Mouse (Mus musculus) layer of hippocampus, adult 9-11 months (tissue): ENCODE measurements at regions not wholly inside any gene's neighbourhood (a gene's known extent, or its start where the extent isn't known, plus 50 kb on each side); places are given as distances from the start of the nearest gene placed in this dataset.
A peak's percentile ranks its signal among the peaks of the same experiment; 100 is the strongest.

Experiments
- DNase-seq: peaks from one replicate; pipeline ENCODE4 v3.0.0; 2022

DNA sequence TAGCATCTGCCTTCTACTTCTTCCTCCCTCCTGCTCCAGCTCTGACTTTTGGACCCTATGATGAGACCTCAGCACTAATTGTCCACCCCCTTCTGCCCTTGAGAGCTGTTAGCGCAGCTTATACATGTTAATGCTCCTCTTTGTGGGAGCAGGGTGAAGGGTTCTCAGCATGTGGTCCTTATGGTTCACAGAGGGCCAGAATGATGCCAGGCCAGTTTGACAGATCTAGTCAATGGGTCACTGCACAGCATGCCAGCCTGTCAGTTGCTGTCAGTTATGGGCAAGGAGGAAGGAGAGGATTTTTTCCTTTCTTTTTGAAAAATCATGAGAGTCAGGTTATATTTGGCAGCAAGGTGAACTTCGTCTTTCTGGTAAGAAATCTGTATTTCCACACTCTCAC is 68.4 kb downstream of the 4931417E11Rik start:
- no peak for DNase-seq

DNA sequence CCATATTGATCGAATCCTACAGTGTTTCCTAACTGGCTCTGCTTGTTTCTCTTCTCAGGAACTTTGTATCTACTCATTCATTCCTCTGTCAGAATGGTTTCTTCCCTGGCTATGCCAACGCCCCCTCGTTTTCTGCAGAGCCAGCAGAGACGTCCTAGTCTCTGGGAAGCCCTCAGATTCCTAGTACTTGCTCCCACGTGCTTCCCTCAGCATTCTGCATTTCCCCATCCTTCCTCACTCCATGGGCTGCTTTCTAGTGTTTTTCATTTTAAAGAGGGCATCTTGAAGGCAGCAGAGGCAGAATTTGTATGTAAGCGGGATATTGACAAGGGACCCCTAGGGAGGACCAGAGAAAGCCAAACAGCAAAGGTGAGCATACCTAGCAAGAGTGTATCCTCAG is 80.2 kb downstream of the 4931417E11Rik start:
- DNase-seq = no peak

- no peak for DNase-seq
Observed at GRCm38 (mm10) chr6:73386261-73386660, 83.2 kb downstream of the 4931417E11Rik start.

- no peak for DNase-seq
Observed at GRCm38 (mm10) chr6:73379825-73380224, 89.6 kb downstream of the 4931417E11Rik start.

DNA sequence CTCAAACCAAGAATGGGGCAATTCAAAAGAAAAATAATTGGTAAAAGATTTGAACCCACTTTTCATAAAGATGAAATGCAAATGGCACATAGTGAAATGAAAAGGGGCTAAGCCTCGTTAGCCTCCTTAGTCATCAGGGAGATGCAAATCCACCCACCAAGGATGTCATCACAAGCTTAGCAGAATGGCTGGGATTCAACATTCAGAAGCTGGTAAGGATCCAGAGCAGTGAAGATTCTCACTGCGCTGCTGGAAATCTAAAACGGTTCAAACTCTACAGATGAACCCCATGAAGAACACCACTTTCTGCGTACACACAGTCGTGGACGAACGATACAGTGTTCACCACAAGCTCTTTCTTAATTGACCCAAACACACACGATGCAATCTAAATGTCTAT is 91.6 kb downstream of the 4931417E11Rik start:
- DNase-seq = no peak

DNA sequence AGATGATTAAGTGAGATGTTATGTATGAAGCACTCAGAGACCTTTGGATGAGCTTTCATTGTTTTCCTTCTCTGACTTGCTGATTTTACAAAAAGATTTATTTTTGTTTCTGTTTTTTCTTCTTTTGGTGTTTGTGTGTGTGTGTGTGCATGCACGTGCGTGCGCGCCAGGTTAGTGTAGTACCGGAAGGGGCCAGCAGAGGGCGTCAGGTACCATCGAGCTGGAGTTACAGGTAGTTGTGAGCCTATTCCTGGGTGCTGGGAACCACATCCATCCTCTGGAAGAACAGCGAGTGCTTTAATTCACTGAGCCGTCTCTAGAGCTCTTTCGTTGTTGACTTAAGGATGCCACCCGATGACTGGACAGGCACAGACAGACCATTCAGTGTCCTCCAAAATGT is 93.2 kb downstream of the 4931417E11Rik start:
- DNase-seq = no peak

DNA sequence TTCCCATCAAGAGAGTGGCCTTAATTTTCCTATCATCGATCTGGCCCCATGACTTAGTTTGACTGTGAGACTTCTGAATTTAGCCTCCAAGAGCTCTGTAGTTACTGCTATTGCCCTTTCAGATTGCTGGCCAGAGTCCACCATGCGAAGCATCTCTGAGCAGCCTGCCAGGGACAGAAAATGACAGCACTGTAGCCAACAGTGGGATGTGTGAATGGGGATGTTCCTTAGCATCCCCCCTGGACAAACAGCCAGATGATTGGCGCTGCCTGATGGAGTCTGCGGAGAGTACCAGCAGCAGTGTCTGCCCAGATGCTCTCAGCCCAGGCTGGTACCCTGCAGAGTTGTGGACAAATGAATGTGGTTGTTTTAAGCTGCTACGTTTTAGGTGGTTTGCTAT is 96.6 kb downstream of the 4931417E11Rik start:
- DNase-seq = no peak

DNA sequence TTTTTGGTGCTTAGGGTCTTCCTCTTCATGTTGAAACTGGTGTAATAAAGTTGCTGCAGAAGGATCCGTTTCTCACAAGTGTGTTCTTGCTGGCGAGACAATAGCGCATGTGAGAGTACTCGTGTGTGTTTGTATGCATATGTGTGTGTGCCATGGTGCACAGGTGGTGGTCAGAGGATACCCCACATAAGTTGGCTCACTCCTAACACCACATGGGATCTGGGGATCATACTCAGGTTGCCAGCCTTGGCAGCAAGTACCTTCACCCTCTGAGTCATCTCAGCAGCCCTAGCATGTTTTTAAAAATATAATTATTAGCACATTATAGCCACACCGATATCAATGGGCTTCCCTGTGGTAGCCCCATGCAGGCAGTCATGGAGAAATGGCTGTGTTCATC is 97.6 kb downstream of the 4931417E11Rik start:
- no peak for DNase-seq

- DNase-seq = no peak
Observed at GRCm38 (mm10) chr6:73370901-73371300, 98.6 kb downstream of the 4931417E11Rik start.

GRCm38 (mm10) chr6:73368836-73369141 is 100.7 kb downstream of the 4931417E11Rik start:
- peak; percentile 26 for DNase-seq

GRCm38 (mm10) chr6:73368047-73368835 is 101.2 kb downstream of the 4931417E11Rik start:
- DNase-seq = no peak

DNA sequence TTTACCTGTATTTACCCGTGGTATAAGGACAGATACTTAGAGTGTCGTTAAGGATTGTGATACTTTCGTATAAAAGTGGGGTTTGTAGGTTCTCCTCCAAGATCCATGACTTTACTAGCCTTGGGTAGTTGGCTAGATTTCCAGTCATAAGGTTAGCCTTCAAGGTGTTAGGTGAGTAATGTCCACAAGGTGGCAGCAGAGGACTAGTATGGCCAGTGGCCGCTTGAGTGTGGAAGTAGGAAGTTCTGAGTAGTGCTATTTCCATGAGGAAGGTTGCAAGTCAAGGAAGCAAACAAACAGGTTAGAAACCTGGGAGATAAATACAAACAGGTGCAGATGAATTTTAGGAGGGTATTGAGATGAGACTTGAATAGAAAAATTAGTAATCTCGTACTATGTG is 101.9 kb downstream of the 4931417E11Rik start:
- DNase-seq = peak; percentile 62

- DNase-seq = no peak
Observed at GRCm38 (mm10) chr6:73366626-73367025, 102.8 kb downstream of the 4931417E11Rik start.

GRCm38 (mm10) chr6:73365306-73365705 is 104.2 kb downstream of the 4931417E11Rik start:
- no peak for DNase-seq

GRCm38 (mm10) chr6:73334995-73335394 is 86.8 kb downstream of the Suclg1 start:
- DNase-seq = no peak

GRCm38 (mm10) chr6:73329666-73330065 is 81.5 kb downstream of the Suclg1 start:
- no peak for DNase-seq
